Mouse (Mus musculus) adrenal gland, adult 8-10 months (tissue): ENCODE results near the gene Wdr20. TPM values are rescaled to one million over a fixed set of nuclear protein-coding genes. Genes with fewer than 3 reads are reported as not detected.

Experiments
- total RNA-seq, 4 experiments: library from RNA; stranded (reverse); gene quantifications; 2 replicates each; pipeline ENCODE4 v1.2.4; 2022

Wdr20 gene
- total RNA-seq, 4 experiments from 2014 or later = 50.6 to 70.4 (median 56.8) TPM

Other genes with a start within 250 kb of the Wdr20 start
- 100 to 1,000 TPM; 133 to 190 (median 158) TPM for gene Dync1h1, start 136.5 kb upstream of the Wdr20 start, total RNA-seq
- not detected for gene 1700001K19Rik, start 55.3 kb upstream of the Wdr20 start, total RNA-seq
- 100 to 1,000 TPM; 272 to 830 (median 476) TPM for gene Hsp90aa1, start 35.2 kb upstream of the Wdr20 start, total RNA-seq
- 1 to 10 TPM; 1.4 to 3.7 (median 2.5) TPM for gene Mok, start 103.0 kb downstream of the Wdr20 start, total RNA-seq
- gene Zfp839, start 112.3 kb downstream of the Wdr20 start, total RNA-seq = 10 to 100 TPM; 15.5 to 22.4 (median 18.4) TPM
- 10 to 100 TPM; 37.4 to 39.6 (median 38.6) TPM for gene Cinp, start 151.2 kb downstream of the Wdr20 start, total RNA-seq
- 10 to 100 TPM; 10.1 to 16.4 (median 12.9) TPM for gene Tecpr2, start 151.3 kb downstream of the Wdr20 start, total RNA-seq
- 10 to 100 TPM; 11.1 to 46.5 (median 17.7) TPM for gene Ankrd9, start 241.1 kb downstream of the Wdr20 start, total RNA-seq